Mouse (Mus musculus) CD4-positive helper T cell, adult 2 months (primary cell): ENCODE results near the gene Scn9a.

ENCODE experiments used
- DNase-seq: peaks from one replicate; pipeline ENCODE4 v3.0.0-alpha.2; 2012; ENCODE audit warnings: low read depth, missing footprints, low spot score

Gene Scn9a

DNA sequence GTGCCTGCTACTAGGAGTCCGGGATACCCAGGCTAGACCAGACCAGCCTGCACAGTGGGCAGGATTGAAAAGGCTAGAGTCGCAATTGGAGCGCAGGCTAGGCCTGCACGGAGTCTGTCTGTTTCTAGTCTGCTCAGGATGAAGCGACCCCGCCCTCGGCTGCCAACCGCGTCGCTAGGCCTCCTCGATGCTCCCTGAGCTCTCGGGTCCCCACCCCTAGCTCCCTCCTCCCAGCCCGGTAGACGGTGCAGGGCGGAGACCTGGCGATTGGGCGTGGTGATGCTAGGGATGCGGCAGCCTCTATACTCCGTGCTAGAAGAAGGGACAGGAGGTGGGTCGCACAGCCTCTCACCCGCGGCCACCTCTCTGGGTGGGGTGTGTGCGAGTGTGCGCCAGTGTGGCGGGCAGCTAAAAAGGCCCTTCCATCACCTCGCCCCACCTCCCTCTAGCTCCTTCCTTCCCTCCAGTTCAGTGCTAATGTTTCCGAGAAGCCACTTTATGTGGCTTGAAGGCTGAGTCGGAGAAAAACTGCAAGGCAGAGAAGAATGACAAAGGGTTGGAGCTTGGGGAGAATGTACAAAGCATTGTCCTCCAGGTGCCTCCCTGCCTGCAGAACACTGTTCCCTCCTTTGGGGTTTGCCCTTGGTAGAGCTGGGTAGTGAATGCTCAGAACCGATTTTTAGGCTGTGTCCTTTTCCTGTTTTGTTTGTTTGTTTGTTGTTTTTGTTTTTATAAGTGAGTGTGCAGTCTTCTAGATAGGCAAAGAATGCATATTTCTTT is at the start of gene Scn9a:
Scn9a (minus strand) TSS at position 383 of the 780 bp plus-strand sequence.
- DNase-seq: no peak

DNA sequence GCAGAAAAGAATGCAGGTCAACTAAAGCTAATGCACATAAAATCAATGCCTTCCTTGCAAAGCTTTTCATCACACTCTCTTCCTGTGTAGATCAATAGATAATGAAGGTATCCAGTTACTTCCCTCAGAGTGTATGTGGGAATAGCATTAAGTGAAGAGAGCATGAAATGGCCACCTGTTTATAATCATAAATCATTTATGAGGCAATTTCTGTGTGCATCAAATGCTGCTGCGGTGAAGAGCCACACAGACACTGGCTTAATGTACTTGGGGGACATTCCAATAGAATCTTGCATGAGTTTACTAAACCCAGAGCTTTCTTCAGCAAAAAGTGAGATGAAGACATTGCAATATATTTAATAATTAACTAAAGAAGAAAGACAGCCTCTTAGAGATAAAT is 27.2 kb upstream of the Scn9a start:
- no peak for DNase-seq

DNA sequence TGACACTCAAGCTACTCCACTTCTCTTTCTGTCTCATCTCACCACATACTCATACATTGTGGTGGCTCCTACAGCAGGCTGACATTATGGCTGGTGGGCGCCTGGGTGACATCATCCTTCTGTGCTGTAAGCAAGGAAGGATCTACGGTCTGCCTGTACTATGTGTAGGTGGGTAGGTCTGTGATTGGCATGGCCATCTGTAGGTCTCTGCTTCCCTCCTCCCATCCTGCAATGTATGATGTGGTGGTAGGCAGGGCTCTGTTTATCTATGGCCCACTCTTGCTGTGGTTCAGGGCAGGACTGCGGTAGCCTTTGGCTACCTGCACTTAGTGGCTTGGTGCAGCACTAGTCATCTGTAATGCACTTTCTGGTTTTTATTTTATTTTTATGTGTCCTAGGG is 21.7 kb upstream of the Scn9a start:
- DNase-seq: no peak

DNA sequence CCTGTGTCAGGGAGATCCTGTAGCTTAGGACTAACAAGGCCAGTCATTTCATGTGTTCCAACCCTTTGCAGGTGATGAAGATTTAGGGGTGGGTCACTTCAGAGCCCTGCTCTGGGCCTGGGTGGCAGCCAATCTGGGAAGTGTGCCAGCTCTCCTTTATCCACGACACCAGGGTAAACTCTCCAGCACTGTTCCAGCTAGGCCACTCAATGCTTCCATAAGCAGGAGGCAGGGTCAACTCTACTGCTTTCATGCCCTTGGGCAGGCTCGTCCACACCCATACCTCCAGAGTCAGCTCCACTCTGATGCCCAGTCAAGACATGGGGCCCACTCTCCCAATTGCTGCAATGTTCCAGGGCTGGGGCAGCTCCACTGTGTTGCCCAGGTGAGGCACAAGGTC is 20.7 kb upstream of the Scn9a start:
- no peak for DNase-seq

DNA sequence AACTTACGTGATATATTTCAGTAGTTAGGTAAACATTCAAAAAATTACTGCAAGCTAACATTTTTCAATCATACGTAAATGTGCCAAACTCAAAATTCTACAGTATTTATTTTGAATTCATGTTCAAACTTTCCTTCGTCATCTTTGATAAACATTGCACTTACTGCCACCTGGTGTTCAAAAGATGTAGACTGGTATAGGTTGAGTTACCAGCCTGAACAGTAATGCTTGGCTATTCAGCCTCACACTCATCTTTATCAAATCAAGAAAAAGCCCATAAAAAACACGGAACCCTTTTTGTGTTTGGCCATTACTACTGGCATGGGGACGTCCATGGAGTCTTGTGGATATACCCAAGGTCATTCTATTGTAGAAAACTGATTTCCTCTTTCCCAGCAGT is 9.6 kb upstream of the Scn9a start:
- no peak for DNase-seq

DNA sequence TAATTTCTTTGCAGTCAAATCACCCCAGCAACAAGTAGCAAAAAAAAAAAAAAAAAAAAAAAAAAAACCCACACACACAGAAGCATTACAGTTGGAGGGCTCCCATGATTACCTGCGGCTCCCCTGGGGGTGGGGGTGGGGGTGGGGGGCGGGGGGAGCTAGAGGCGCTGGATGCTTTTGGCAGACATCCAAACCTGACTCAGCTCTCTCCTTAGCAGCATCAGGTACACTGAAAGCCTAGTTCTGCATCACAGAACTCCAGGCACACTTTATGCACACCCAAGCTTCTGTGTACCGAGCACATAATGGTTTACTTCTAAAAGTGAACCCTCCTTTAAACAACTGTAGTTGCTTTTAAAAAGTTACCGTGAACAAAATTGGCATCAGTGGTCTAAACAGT is 2.0 kb downstream of the Scn9a start:
- DNase-seq: no peak

DNA sequence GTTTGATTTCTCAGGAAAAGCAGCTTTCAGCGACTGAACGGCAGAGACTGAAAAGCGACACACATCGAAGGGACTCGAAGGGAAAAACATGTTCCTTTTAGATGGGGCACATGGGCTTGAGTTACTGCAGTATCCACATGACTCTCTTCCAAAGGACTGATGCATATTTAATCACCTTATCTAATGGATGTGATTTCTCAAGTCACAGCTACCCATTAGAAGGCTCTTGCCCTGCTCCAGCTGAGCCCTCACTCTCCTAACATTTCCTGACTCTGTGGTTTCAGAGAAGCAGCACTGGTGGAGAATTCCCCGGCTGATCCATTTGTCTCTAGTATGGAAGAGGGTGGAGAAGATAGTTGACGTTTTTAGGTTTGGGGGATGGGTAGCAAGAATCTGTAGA is 23.7 kb downstream of the Scn9a start:
- no peak for DNase-seq

DNA sequence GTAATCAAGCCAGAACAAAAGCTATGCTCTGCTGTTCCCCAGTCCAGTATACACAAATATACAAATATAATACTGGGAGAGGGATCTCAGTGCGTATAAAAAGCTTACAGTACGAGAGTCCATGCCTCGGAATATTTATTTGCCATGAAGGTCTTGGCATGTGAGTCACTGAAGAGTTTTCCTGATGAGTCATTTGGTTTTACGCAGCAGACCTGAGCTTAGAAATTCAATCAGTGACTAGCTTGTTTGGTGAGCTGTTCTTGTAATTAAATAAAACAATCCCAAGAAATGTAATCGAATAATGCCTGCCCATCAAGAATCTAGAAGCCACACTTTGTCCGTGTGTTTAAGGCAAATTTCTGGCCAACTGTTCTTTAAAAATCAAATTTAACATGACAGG is 37.4 kb downstream of the Scn9a start:
- DNase-seq: no peak

DNA sequence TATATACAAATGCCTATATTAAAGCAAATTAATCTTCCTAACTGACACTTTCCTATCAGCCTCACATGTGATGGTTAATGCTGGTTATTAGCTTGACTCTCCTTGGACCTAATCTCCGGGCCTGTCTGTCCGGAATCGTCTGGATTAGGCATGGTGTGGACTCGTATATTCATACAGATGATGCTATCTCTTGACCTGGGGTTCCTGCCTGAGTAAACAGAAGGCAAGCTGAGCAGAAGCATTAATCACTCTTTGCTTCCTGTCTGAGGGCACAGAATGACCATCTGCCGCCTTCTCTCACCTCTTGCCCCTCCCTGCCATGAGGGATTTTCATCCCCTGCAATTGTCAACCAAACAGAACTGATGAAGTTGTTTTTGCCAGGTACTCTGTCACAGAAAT is 38.6 kb downstream of the Scn9a start:
- DNase-seq: no peak

DNA sequence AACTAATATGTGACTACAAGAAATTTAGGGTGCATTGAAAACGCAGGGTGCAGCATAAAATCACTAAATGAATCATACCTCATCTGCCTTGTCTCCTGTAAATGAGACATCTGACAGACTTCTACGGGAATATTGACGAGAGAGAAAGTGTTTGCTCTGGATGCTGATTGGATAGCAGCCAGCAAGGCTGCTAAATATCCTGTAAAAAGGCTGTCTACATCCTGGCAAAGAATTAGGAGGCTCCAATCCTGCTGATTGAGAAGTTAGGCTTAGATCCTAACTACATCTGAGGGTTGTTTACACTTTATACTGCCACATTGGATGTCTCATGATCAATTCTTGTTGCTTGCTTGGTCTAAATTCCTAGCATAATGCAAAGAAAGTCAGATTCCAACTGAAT is 44.6 kb downstream of the Scn9a start:
- DNase-seq: no peak

DNA sequence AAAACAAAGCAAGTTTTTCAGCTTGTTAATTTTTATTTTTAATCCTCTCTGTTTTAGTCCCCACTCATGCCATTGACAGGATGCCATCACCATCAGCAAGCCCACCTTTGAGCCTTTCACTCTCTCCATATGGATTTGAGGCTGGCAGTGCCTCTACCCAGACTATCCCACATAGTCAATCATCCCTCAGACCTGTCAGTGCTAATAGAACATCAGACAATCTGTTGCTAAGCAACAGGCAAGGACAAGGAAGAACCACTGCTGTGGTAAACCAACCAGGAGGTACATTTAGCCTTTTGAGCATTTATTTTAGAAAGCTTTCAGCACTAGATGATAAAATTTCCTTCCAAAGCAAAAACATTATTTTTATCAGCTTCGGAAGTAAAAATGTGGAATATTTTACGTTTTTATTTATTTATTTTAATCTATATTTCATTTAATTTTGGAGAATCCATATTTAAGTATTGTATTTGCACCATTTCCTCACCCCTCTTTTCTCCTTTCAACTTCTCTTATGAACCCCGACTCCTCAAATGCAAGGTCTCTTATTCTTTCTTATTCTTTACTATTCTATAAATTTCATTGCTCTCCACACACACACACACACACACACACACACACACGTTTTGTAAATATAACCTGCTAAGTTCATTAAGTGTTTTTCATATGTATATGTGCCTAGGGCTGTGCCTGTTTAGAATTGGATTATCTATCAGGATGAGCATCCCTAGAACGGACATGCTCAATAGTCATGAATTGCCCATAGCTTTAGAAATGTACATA is 54.5 kb downstream of the Scn9a start:
- DNase-seq: no peak

DNA sequence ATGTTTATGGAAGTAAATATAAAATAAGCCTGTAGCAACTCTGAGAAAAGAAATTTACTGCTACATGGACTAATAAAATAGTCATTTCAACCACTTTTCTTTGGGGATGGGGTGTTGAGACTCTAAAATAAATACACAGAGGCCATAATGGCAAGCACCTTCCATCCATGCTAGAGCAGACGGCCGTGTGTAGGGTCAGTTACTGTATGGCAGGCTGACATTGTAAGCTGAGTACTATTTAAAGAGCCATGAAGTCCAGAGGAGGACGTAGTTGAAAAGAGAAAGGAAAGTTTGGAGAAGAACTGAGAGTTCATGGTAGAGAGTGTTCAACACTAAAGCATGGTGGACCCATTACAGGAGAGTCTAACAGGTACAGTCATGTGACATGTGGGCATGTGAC is 86.5 kb downstream of the Scn9a start:
- no peak for DNase-seq

DNA sequence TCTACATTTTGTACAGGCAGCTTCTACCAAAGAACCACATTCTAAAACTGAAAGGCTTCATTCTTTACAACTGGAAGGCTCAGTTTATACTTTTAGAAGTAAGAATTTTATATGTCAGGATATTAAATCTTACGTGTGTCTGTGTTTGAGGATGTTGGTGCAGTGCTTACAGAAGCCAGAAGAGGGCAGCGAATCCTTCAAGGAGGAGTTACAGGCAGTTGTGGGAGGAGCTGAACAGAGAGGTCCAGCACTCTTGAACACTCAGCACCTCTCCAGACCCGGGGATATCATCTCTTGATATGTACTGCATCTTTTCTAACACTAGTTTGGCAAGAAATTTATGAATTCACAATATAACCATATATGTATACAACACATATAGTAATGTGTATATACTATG is 114.8 kb downstream of the Scn9a start:
- no peak for DNase-seq

DNA sequence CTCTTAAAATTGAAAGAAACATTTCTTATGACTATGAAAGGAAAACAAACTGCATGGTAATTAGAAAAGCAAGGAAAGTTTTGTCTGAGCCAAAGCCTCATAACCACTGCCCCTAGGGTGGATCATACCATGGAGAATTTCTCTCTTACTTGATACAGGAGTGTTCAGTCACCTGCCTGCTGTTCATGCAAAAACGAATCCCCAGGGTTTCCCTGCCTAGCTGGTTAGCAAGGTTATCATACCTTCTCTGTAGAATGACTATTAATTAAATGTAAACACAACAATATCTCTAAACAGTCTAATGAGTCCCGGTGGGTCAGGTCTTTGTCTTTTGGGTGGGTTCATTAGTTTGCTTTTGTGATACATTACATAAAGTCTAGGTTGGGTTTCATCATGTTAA is 123.3 kb downstream of the Scn9a start:
- DNase-seq: no peak

DNA sequence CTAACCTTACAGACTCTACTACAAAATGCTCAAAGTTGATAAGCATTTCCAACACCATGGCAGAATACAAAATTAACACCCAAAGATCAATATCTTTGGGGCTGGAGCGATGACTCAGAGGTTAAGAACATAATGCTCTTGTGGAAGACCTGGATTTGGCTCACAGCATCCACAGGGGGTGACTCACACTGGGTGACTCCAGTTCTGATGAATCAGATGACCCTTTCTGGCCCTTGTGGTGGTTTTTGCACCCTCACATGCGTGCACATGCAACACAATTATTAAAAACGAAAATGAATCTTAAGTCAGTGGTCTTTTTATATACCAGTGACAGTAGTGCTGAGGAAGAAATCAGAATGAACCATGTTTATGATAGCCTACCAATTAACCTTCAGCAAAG is 126.7 kb downstream of the Scn9a start:
- no peak for DNase-seq

DNA sequence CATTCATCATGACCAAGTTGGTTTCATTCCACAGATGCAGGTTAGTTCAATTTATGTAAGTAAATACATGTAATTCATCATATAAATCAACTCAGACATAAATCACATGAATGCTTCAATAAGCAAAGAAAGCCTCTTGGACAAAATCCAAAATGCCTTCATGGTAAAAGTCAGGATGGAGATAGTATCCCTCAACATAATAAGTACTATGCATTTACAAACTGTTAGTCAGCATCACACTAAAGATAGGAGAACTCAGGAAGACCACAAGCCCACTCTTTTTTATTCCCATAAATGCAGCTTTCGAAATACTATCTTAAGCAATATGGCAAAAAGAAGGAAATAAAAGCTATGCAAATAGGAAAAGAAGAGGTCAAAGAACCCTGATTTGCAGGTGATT is 127.1 kb downstream of the Scn9a start:
- DNase-seq: no peak

DNA sequence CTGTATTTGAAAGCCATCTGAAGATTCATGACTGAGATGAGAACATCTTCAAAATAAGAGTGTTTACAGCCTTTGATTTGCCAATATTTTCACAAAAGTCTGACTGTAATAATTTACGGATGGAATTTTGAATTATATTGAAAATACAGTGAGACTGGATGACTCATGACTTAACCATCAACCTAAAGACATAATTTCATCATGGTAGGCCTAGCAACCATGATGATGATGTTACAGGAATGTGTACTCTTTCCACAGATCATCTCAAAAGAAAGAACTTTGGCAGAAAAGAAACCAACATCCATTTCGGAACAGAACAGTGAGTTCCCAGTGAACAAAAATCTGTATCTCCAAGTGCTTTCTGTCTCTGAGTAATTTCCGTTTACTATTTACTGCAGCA is 132.6 kb downstream of the Scn9a start:
- no peak for DNase-seq

DNA sequence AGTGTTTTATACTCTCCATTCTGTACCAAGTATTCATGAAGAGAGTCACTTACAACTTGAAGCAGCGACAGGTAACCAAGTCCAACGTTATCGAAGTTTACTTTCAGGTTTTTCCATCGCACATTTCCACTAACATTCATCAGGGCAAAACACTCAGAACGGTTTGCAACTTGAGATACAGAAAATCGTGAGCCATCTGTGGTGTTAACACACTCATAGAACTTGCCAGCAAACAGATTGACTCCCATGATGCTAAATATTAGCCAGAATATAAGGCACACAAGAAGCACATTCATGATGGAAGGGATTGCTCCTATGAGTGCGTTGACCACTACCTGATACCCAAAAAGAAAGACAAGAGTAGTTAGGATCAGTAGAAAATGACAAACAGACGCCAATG is 140.2 kb downstream of the Scn9a start:
- DNase-seq: no peak

DNA sequence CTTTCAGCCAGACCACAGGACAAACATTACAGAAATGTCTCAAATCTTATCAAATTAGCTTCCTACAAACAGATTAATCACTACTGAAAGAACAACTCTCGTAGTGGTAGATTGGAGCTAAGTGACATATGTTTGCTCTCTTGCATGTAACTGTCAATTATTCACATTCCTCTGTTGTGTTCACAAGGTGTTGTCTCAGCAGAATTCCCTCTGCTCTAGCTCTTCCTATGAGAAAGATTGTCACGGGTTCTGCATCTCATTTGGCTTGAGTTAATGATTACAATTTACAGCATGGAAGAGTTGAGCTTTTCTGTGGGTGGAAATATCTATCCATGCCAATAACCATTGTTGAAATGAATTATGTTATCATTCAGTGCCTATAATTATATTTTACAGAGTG is 156.4 kb downstream of the Scn9a start:
- DNase-seq: no peak

DNA sequence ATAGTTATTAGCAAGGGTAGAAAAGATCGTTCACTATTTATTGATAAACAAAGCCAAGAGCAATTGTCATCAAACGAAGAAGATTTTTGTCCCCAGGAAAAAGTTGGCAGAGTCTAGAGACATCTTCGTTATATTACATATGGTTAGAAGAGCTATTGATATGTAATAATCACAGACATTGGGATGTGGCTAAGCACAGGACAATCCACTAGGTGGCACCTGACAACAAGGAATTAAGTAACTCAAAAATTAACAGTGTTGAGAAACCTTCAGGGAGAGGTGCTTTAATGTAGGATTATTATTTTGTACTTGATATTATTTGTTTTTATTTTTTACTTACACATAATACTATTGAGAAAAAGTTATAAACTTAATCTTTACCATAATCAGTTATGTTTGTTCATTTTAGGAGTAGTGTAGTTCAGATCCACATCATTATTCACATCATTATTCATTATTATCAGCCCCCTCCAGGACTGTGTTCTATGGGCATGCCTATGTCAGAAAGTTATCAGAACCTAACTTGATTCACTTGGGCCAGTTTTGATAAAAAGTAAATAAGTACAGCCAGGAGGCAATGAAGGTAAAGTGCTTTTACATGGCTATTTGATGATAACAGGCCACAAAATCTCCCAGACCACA is 161.5 kb downstream of the Scn9a start:
- DNase-seq: no peak

DNA sequence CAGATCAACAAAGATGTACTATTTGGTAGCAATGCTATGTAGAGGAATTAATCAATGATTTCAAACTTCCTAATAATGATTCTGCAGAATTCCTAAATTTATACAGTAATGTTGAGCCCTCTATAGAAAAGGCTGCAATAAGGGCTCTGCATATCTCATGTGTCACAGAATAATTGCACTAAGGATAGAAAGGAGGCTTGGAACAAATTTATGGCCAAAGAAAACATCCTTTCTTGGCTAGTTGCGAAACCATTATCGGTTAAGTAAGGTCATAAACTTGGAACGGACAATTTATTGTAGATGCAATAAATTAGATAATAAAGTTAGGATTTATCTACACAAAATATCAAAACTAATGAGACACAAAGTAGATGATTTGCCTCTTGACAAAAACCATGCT is 169.3 kb downstream of the Scn9a start:
- DNase-seq: no peak

DNA sequence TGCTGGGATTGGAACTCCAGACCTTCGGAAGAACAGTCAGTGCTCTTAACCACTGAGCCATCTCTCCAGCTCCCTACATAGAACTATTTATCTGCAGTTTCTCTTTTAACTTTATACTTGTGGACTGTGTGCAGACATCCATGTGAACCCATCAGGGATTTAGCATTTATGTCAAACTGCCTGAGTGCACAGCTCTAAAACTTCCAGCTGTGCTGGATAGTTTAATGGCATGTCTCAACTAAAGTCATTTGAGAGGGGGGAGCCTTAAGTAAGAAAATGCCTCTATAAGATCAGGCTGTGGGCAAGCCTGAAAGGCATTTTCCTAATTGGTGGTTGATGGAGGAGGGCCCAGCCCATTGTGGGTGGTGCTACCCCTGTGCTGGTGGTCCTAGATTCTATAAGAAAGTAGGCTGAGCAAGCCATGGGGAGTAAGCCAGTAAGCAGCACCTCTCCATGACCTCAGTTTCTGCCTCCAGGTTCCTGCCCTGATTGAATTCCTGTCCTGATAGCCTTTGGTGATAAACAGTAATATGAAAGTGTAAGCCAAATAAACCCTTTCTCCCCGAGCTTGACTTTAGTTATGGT is 169.8 kb downstream of the Scn9a start:
- no peak for DNase-seq
